Comparison of ENCODE assay signal across 26 mouse cellular contexts in the genomic region with DNA sequence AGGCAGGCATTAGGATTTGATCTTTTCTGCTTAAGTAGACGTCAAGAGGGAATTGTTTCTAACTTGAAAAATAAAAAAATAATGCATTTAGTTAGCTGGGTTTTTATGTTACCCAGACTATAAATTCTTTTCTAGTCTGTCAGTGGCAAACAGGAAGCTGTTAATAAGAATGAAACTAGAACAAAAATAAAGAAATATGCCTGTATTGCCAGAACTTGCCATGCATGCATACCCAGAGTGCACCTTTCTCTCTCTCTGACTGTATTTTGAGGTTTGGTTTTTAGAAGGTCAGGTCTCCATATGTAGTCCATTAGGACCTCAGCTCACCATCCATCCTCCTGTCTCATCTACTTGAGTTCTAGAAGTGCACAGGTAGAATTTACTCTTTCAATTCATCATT.
DNase-seq lines count a peak whose midpoint lies in the region; ATAC-seq and TF ChIP-seq lines count a peak whose summit lies in the region.
"Had no signal": no experiment of that assay in that cellular context is flagged by ENCODE, and none has a peak within 500 bp of the region (broad histone marks: within the 10 kb centered on the region; RNA-seq: fewer than 3 reads in every experiment).

No protein-coding gene starts in this region.

- no peak for TF ChIP-seq EP300 in CH12.LX (IDR thresholded peaks at IDR 0.05; ENCODE audit: low read length)
- TF ChIP-seq EP300 in heart, adult 2 months (IDR thresholded peaks at IDR 0.05; ENCODE audit: insufficient read depth, low read depth, low read length) = no peak

- in situ Hi-C loops in CH12.LX (cut with MboI; ENCODE audit: low pct_ligation_motif_present, low pct_unique_long_range_greater_than_20kb, low sequenced_read_pairs) = no loop called here

- H3K4me1 ChIP-seq in CH12.LX (ENCODE audit: control insufficient read depth in 1 of 2, insufficient read depth in 2 of 2) = peaks cover 0 to 22% of the 10 kb centered on the region in 2 experiments; a peak in 2 of 4 replicates
- H3K4me1 ChIP-seq in hindbrain, embryonic 11.5 days (replicated peaks; ENCODE audit: control insufficient read depth, insufficient read depth, low read length) = no peaks in the 10 kb centered on the region
- H3K4me1 ChIP-seq in midbrain, embryonic 15.5 days = no peaks in the 10 kb centered on the region
- no peaks in the 10 kb centered on the region for H3K4me1 ChIP-seq in heart, adult 2 months (ENCODE audit: control insufficient read depth, insufficient read depth, low read length)
- H3K4me1 ChIP-seq: embryonic facial prominence, embryonic 13.5 days; embryonic facial prominence, embryonic 15.5 days; forebrain, embryonic 10.5 days; forebrain, embryonic 12.5 days had no signal

- no peak overlapping the region for H3K4me2 ChIP-seq in CH12.LX (ENCODE audit: insufficient read depth, low read depth, poor library complexity, severe bottlenecking)
- no peak overlapping the region for H3K4me2 ChIP-seq in hindbrain, embryonic 11.5 days (replicated peaks; ENCODE audit: low read depth, low read length)
- H3K4me2 ChIP-seq in midbrain, embryonic 15.5 days = no peak overlapping the region
- H3K4me2 ChIP-seq: embryonic facial prominence, embryonic 13.5 days; embryonic facial prominence, embryonic 15.5 days; forebrain, embryonic 12.5 days had no signal

- DNase-seq in CD4-positive, CD25-positive, alpha-beta regulatory T cell, adult 2 months (ENCODE audit: low read depth, low spot score) = peak; percentile 11
- peak; percentile 27 for DNase-seq in CH12.LX (ENCODE audit: extremely low read depth)
- peak; percentile 41 for DNase-seq in induced T-regulatory cell, adult 2 months (ENCODE audit: low read depth)
- peak; percentile 3 for DNase-seq in splenic B cell, adult 2 months (ENCODE audit: low read depth, low spot score)
- DNase-seq in hindbrain, embryonic 11.5 days (ENCODE audit: low spot score) = no peak
- no peak for DNase-seq in heart, adult 2 months
- DNase-seq: adrenal gland, adult 2 months; adrenal gland, postnatal 10 days; adrenal gland, postnatal 25 days; B cell, adult 2 months; cerebellum, adult 11 months; cerebellum, adult 18-20 months; cerebellum, adult 8-10 months; cerebellum, adult 9-11 months; cerebellum, postnatal 14 days; cerebellum, postnatal 36 days; embryo, embryonic 11 days had no signal

- no peak overlapping the region for H3K4me3 ChIP-seq in CH12.LX (replicated peaks in 1 of 3; ENCODE audit: low read depth in 2 of 3, low read length in 2 of 3, poor library complexity in 1 of 3)
- H3K4me3 ChIP-seq in hindbrain, embryonic 11.5 days (ENCODE audit: low read depth, low read length) = no peak overlapping the region
- H3K4me3 ChIP-seq in midbrain, embryonic 15.5 days = no peak overlapping the region
- H3K4me3 ChIP-seq in heart, adult 2 months = no peak overlapping the region
- H3K4me3 ChIP-seq: embryonic facial prominence, embryonic 13.5 days; embryonic facial prominence, embryonic 15.5 days; erythroblast, embryonic 14.5 days; forebrain, embryonic 10.5 days; forebrain, embryonic 12.5 days had no signal

- TF ChIP-seq RAD21 in CH12.LX (IDR thresholded peaks at IDR 0.05; ENCODE audit: low read depth, low read length) = no peak

- H3K9ac ChIP-seq in CH12.LX (ENCODE audit: insufficient read depth, low read depth) = no peak overlapping the region
- H3K9ac ChIP-seq in hindbrain, embryonic 11.5 days (ENCODE audit: low read depth, low read length) = no peak overlapping the region
- H3K9ac ChIP-seq in midbrain, embryonic 15.5 days = no peak overlapping the region
- H3K9ac ChIP-seq in heart, adult 2 months (ENCODE audit: low read depth, low read length) = no peak overlapping the region
- H3K9ac ChIP-seq: embryonic facial prominence, embryonic 13.5 days; embryonic facial prominence, embryonic 15.5 days; forebrain, embryonic 12.5 days had no signal

- H3K36me3 ChIP-seq in CH12.LX (replicated peaks in 1 of 2; ENCODE audit: control insufficient read depth in 1 of 2, insufficient read depth in 1 of 2, low read length in 1 of 2) = no peaks in the 10 kb centered on the region
- H3K36me3 ChIP-seq in splenic B cell, adult 2 months (ENCODE audit: control insufficient read depth, insufficient read depth, low read length, poor library complexity, severe bottlenecking) = no peaks in the 10 kb centered on the region
- no peaks in the 10 kb centered on the region for H3K36me3 ChIP-seq in hindbrain, embryonic 11.5 days (ENCODE audit: control insufficient read depth, insufficient read depth, low read length)
- H3K36me3 ChIP-seq in midbrain, embryonic 15.5 days (replicated peaks) = no peaks in the 10 kb centered on the region
- H3K36me3 ChIP-seq in heart, adult 2 months (ENCODE audit: control insufficient read depth, insufficient read depth, low read length) = no peaks in the 10 kb centered on the region
- H3K36me3 ChIP-seq: embryonic facial prominence, embryonic 13.5 days; embryonic facial prominence, embryonic 15.5 days; forebrain, embryonic 10.5 days; forebrain, embryonic 12.5 days had no signal

- 68% methylated on average over 1 of the region's 1 CpGs for WGBS in hindbrain, embryonic 11.5 days
- 79% methylated on average over 1 of the region's 1 CpGs for WGBS in midbrain, embryonic 15.5 days
- 56% methylated on average over 1 of the region's 1 CpGs for WGBS in heart, adult 2 months

- H3K9me3 ChIP-seq in CH12.LX (replicated peaks; ENCODE audit: low read length) = no peaks in the 10 kb centered on the region
- H3K9me3 ChIP-seq in hindbrain, embryonic 11.5 days (ENCODE audit: control insufficient read depth, low read length) = no peaks in the 10 kb centered on the region
- no peaks in the 10 kb centered on the region for H3K9me3 ChIP-seq in midbrain, embryonic 15.5 days
- H3K9me3 ChIP-seq: embryonic facial prominence, embryonic 13.5 days; embryonic facial prominence, embryonic 15.5 days; forebrain, embryonic 10.5 days; forebrain, embryonic 12.5 days had no signal

- ATAC-seq in hindbrain, embryonic 11.5 days (ENCODE audit: low FRiP score) = no peak
- ATAC-seq in frontal cortex, adult (ENCODE audit: low TSS enrichment) = no peak
- no peak for ATAC-seq in midbrain, embryonic 15.5 days (replicated peaks)
- ATAC-seq: forebrain, embryonic 14.5 days; forebrain, embryonic 16.5 days had no signal

- no peak for TF ChIP-seq POLR2A in CH12.LX (IDR thresholded peaks at IDR 0.05; ENCODE audit: low read depth, low read length)
- TF ChIP-seq POLR2A in heart, adult 2 months (IDR thresholded peaks at IDR 0.05; ENCODE audit: insufficient read depth, low read depth, low read length) = no peak

- no peaks in the 10 kb centered on the region for H3K79me2 ChIP-seq in CH12.LX (replicated peaks; ENCODE audit: control insufficient read depth, extremely low read depth, insufficient read depth, poor library complexity, severe bottlenecking)
- H3K79me2 ChIP-seq in heart, adult 2 months (replicated peaks; ENCODE audit: control insufficient read depth, insufficient read depth, low read length) = no peaks in the 10 kb centered on the region

- intact Hi-C loops in heart, adult 2 months (cut with DNase I) = no loop called here

- no peak for TF ChIP-seq CTCF in CH12.LX (conservative IDR thresholded peaks at IDR 0.05 in 1 of 2, IDR thresholded peaks at IDR 0.05 in 1 of 2; ENCODE audit: low read depth in 2 of 2, low read length in 2 of 2)
- TF ChIP-seq CTCF in heart, adult 2 months (IDR thresholded peaks at IDR 0.05) = no peak

- dilution Hi-C loops in CH12.LX (cut with MboI; ENCODE audit: extremely low pct_ligation_motif_present, extremely low pct_unique_long_range_greater_than_20kb, low sequenced_read_pairs) = no loop called here

- H3K27me3 ChIP-seq in CH12.LX (replicated peaks) = no peaks in the 10 kb centered on the region
- H3K27me3 ChIP-seq in splenic B cell, adult 2 months (ENCODE audit: control insufficient read depth, insufficient read depth, low read length, poor library complexity, severe bottlenecking) = no peaks in the 10 kb centered on the region
- no peaks in the 10 kb centered on the region for H3K27me3 ChIP-seq in hindbrain, embryonic 11.5 days (ENCODE audit: control insufficient read depth, insufficient read depth, low read length)
- H3K27me3 ChIP-seq in midbrain, embryonic 15.5 days (replicated peaks) = no peaks in the 10 kb centered on the region
- no peaks in the 10 kb centered on the region for H3K27me3 ChIP-seq in heart, adult 2 months (ENCODE audit: control insufficient read depth, insufficient read depth, low read length)
- H3K27me3 ChIP-seq: embryonic facial prominence, embryonic 13.5 days; embryonic facial prominence, embryonic 15.5 days; forebrain, embryonic 12.5 days had no signal

- no peak overlapping the region for H3K27ac ChIP-seq in CH12.LX (ENCODE audit: insufficient read depth, low read depth)
- H3K27ac ChIP-seq in hindbrain, embryonic 11.5 days (ENCODE audit: low read depth, low read length) = no peak overlapping the region
- H3K27ac ChIP-seq in midbrain, embryonic 15.5 days = no peak overlapping the region
- H3K27ac ChIP-seq in heart, adult 2 months = no peak overlapping the region
- H3K27ac ChIP-seq: embryonic facial prominence, embryonic 13.5 days; embryonic facial prominence, embryonic 15.5 days; forebrain, embryonic 10.5 days; forebrain, embryonic 12.5 days had no signal

TF ChIP-seq in CH12.LX, 34 proteins besides CTCF, POLR2A, EP300 and RAD21:
- no peak for TF ChIP-seq CHD1 (IDR thresholded peaks at IDR 0.05; ENCODE audit: low read depth, low read length)
- no peak for TF ChIP-seq CHD2 (IDR thresholded peaks at IDR 0.05; ENCODE audit: low read length)
- no peak for TF ChIP-seq HCFC1 (IDR thresholded peaks at IDR 0.05; ENCODE audit: low read depth, low read length)
- no peak for TF ChIP-seq MAZ (IDR thresholded peaks at IDR 0.05; ENCODE audit: low read depth, low read length)
- TF ChIP-seq MEF2A (IDR thresholded peaks at IDR 0.05; ENCODE audit: borderline replicate concordance, low read depth, low read length) = no peak
- no peak for TF ChIP-seq ZNF384 (IDR thresholded peaks at IDR 0.05; ENCODE audit: low read depth, low read length)
- no peak for TF ChIP-seq ETS1 (conservative IDR thresholded peaks at IDR 0.05; ENCODE audit: low read depth, low read length)
- TF ChIP-seq ZMIZ1 (IDR thresholded peaks at IDR 0.05; ENCODE audit: low read depth, low read length) = no peak
- no peak for TF ChIP-seq IRF4 (IDR thresholded peaks at IDR 0.05; ENCODE audit: low read depth, low read length)
- TF ChIP-seq TCF12 (IDR thresholded peaks at IDR 0.05; ENCODE audit: low read depth, low read length) = no peak
- TF ChIP-seq RCOR1 (conservative IDR thresholded peaks at IDR 0.05; ENCODE audit: low read depth, low read length) = no peak
- TF ChIP-seq E2F4 (IDR thresholded peaks at IDR 0.05; ENCODE audit: insufficient replicate concordance, low read depth, low read length) = no peak
- no peak for TF ChIP-seq MAX (IDR thresholded peaks at IDR 0.05; ENCODE audit: low read length)
- no peak for TF ChIP-seq TBP (conservative IDR thresholded peaks at IDR 0.05; ENCODE audit: low read depth, low read length)
- TF ChIP-seq UBTF (IDR thresholded peaks at IDR 0.05; ENCODE audit: low read depth, low read length) = no peak
- TF ChIP-seq ZC3H11A (IDR thresholded peaks at IDR 0.05; ENCODE audit: low read depth, low read length) = no peak
- TF ChIP-seq POLR2AphosphoS2 (IDR thresholded peaks at IDR 0.05; ENCODE audit: low read depth, low read length) = no peak

Comparison
In these comparisons a context has a peak if more than half of its experiments do, and no peak if none do; other contexts are left out.
1. DNase-seq: peak in CD4-positive, CD25-positive, alpha-beta regulatory T cell, adult 2 months (single experiment), CH12.LX (single experiment), induced T-regulatory cell, adult 2 months (single experiment) and splenic B cell, adult 2 months (single experiment); none in hindbrain, embryonic 11.5 days (single experiment) and heart, adult 2 months (0 of 2).